Mouse (Mus musculus) stomach, embryonic 16.5 days (tissue): ENCODE data around the gene Ano6. TPM values are rescaled to one million over a fixed set of nuclear protein-coding genes. Genes with fewer than 3 reads are reported as not detected.

Experiments
- ATAC-seq: fragments of 200-750 bp; cut with Nextera tagmentation; 2 replicates; pipeline ENCODE4 v1.8.0; 2017; ENCODE audit warnings: moderate number of reproducible peaks, moderate TSS enrichment; ENCODE audit not compliant: insufficient read depth, low FRiP score
- H3K27ac ChIP-seq: fragments of 300-500 bp; sonication (generic); 2 replicates; pipeline ENCODE4 v1.5.1; 2014; ENCODE audit warnings: low read length
- H3K27me3 ChIP-seq: fragments of 300-500 bp; sonication (generic); 2 replicates; pipeline ENCODE4 v1.6.1; 2014; ENCODE audit warnings: low read length, control low read depth, mixed read lengths; ENCODE audit not compliant: control insufficient read depth, insufficient read depth
- H3K36me3 ChIP-seq: fragments of 300-500 bp; sonication (generic); 2 replicates; pipeline ENCODE4 v1.6.1; 2014; ENCODE audit warnings: low read length; ENCODE audit not compliant: control insufficient read depth, insufficient read depth
- H3K4me1 ChIP-seq: fragments of 300-500 bp; sonication (generic); 2 replicates; pipeline ENCODE4 v1.6.1; 2014; ENCODE audit warnings: low read length, control low read depth, mixed read lengths; ENCODE audit not compliant: control insufficient read depth, insufficient read depth
- H3K4me2 ChIP-seq: fragments of 300-500 bp; sonication (generic); 2 replicates; pipeline ENCODE4 v1.6.1; 2014; ENCODE audit warnings: low read depth, low read length, mixed read lengths
- H3K4me3 ChIP-seq: fragments of 300-500 bp; sonication (generic); replicated peaks from 2 replicates; pipeline ENCODE4 v1.5.1; 2014; ENCODE audit warnings: mild to moderate bottlenecking, low read length
- H3K9ac ChIP-seq: fragments of 300-500 bp; sonication (generic); 2 replicates; pipeline ENCODE4 v1.6.1; 2014; ENCODE audit warnings: low read length
- H3K9me3 ChIP-seq: fragments of 300-500 bp; sonication (generic); replicated peaks from 2 replicates; pipeline ENCODE4 v1.6.1; 2016; ENCODE audit warnings: low read length, control low read depth; ENCODE audit not compliant: control insufficient read depth
- WGBS: fragments of 180-500 bp; shearing (Covaris S2); extraction: QIAGEN DNeasy Blood & Tissue Kit; methylation state at CpG from one replicate; pipeline ENCODE4 v1.1.7; 2014; 5-methylcytosine and 5-hydroxymethylcytosine counted together
- polyA plus RNA-seq: library from polyadenylated mRNA; unstranded; fragments of >200 nt; fragmentation: Nextera tagmentation; extraction: Ambion mirVana; gene quantifications from 2 replicates; pipeline ENCODE4 v1.2.1, GENCODE M21; 2015

The Ano6 gene
- polyA plus RNA-seq, 1 experiment from 2014 or later = 41.8 TPM

DNA sequence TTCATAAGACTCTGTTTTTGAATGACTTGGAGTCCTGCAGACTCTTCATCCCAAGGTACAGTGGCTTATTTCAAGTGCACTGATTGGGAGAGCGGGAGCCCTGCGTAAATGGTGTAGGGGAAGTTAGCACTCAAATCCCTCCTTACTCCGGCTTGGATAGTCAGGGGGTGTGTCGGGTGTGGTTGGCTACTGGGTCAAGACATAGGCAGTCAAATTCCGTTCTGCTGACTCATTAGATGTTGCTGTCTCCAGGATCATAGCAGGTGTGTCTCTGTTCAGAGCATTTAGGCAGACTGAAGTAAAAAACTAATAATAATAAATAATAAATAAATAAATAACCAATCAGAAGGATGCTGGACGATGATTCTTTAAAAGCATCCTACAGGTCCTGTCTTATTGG is 27.2 kb upstream of the Ano6 start:
- H3K9me3 ChIP-seq = no peaks in the 10 kb centered on the region
- no peak for ATAC-seq
- 39% methylated on average over 6 of the region's 6 CpGs for WGBS
- H3K27me3 ChIP-seq = no peaks in the 10 kb centered on the region
- no peak overlapping the region for H3K9ac ChIP-seq
- no peak overlapping the region for H3K4me2 ChIP-seq
- H3K4me3 ChIP-seq = no peak overlapping the region
- H3K4me1 ChIP-seq = no peaks in the 10 kb centered on the region
- H3K36me3 ChIP-seq = no peaks in the 10 kb centered on the region
- no peak overlapping the region for H3K27ac ChIP-seq

DNA sequence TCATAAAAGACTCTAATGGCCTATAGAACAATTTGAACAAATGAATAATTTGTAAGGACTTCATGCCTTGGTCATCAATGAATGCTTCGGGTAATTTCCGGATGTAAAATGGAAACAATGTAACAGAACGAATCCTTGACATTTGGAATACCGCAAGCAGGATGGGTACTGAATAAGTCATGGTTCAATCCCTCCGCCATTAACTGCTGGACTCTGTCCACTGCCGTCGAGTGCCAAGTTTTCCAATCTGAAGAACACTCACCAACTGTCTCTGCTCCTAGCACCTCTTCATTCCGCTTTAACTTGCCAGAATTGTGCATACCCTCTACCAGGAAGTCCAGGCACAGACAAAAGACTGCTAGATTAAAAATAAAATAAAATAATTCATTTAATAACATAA is 25.4 kb upstream of the Ano6 start:
- no peak overlapping the region for H3K4me3 ChIP-seq
- 92% methylated on average over 8 of the region's 8 CpGs for WGBS
- H3K27ac ChIP-seq = no peak overlapping the region
- H3K4me2 ChIP-seq = no peak overlapping the region
- ATAC-seq = no peak
- H3K27me3 ChIP-seq = no peaks in the 10 kb centered on the region
- no peaks in the 10 kb centered on the region for H3K9me3 ChIP-seq
- no peaks in the 10 kb centered on the region for H3K4me1 ChIP-seq
- H3K9ac ChIP-seq = no peak overlapping the region
- no peaks in the 10 kb centered on the region for H3K36me3 ChIP-seq

DNA sequence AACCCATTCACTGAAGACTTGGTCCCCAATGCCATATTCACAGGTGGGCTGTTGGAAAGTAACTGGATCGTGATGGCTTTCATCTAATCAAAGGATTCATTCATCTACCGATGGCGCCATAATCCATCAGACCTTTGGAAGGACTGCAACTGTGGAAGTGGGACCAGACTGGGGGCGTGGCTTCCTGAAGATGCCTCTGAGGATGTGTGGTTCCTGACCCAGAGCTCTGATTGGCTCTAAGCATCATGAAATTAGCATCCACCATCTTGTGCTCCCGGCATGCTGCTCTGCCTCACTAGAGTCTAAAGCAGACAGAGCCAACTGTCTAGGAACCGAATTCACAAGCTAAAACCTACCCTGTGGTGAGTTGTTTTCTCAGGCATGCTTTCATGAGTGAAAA is 24.7 kb upstream of the Ano6 start:
- no peaks in the 10 kb centered on the region for H3K36me3 ChIP-seq
- no peak overlapping the region for H3K27ac ChIP-seq
- no peaks in the 10 kb centered on the region for H3K27me3 ChIP-seq
- 79% methylated on average over 6 of the region's 6 CpGs for WGBS
- H3K4me3 ChIP-seq = no peak overlapping the region
- no peaks in the 10 kb centered on the region for H3K4me1 ChIP-seq
- no peak for ATAC-seq
- H3K9me3 ChIP-seq = no peaks in the 10 kb centered on the region
- H3K4me2 ChIP-seq = no peak overlapping the region
- H3K9ac ChIP-seq = no peak overlapping the region

DNA sequence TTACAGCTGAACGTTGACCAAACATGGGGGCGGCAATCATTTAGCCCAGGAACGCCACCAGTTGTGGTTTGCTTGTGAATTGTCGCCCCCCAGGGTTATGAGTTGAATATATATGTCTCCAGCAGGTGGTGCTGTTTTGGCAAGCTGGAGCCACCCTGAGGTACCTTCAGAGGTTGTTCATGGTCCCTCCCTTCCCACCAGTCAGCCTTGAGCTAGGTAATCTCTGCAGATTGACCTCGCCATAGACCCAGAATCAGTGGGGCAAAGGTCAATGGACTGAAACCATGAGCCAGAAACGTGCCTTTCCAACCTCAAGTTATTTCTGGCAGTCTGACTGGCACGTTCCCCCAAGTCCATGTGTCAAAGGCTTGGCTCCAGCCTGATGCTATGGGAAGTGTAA is 22.8 kb upstream of the Ano6 start:
- no peak for ATAC-seq
- no peak overlapping the region for H3K27ac ChIP-seq
- 67% methylated on average over 7 of the region's 7 CpGs for WGBS

GRCm38 (mm10) chr15:95768703-95769102 is 21.9 kb upstream of the Ano6 start:
- no peak overlapping the region for H3K27ac ChIP-seq
- H3K9ac ChIP-seq = no peak overlapping the region
- 82% methylated on average over 5 of the region's 5 CpGs for WGBS
- H3K9me3 ChIP-seq = no peaks in the 10 kb centered on the region
- no peaks in the 10 kb centered on the region for H3K36me3 ChIP-seq
- H3K4me2 ChIP-seq = no peak overlapping the region
- no peaks in the 10 kb centered on the region for H3K27me3 ChIP-seq
- no peaks in the 10 kb centered on the region for H3K4me1 ChIP-seq
- no peak overlapping the region for H3K4me3 ChIP-seq
- no peak for ATAC-seq

More for the DNA sequence above, 22.8 kb upstream of the Ano6 start:
- no peak overlapping the region for H3K4me2 ChIP-seq
- no peaks in the 10 kb centered on the region for H3K9me3 ChIP-seq
- H3K4me3 ChIP-seq = no peak overlapping the region
- no peaks in the 10 kb centered on the region for H3K27me3 ChIP-seq
- no peaks in the 10 kb centered on the region for H3K4me1 ChIP-seq
- H3K36me3 ChIP-seq = no peaks in the 10 kb centered on the region
- H3K9ac ChIP-seq = no peak overlapping the region

DNA sequence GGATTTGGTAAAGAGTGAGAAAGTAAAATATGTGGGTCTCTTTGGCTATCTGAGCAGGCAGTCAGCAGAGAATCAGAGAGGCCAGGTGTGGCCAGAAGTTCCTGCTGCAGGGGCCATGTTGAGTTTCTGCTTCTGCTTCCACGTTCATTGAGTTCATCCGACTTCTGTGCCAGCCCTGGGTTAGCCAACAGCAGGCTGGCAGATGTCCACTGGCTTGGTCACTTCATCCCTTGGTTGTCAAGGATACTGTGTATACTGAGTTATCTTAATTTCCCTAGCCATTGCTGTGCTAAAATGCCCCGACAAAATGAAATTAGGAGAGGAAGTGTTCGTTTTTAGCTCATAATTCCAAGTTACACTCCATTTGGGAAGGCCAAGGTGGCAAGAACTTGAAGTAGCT is 21.1 kb upstream of the Ano6 start:
- H3K4me1 ChIP-seq = no peaks in the 10 kb centered on the region
- H3K4me3 ChIP-seq = no peak overlapping the region
- no peaks in the 10 kb centered on the region for H3K27me3 ChIP-seq
- 76% methylated on average over 4 of the region's 4 CpGs for WGBS
- no peak overlapping the region for H3K4me2 ChIP-seq
- H3K9ac ChIP-seq = no peak overlapping the region
- ATAC-seq = no peak
- no peaks in the 10 kb centered on the region for H3K9me3 ChIP-seq
- no peak overlapping the region for H3K27ac ChIP-seq
- no peaks in the 10 kb centered on the region for H3K36me3 ChIP-seq

DNA sequence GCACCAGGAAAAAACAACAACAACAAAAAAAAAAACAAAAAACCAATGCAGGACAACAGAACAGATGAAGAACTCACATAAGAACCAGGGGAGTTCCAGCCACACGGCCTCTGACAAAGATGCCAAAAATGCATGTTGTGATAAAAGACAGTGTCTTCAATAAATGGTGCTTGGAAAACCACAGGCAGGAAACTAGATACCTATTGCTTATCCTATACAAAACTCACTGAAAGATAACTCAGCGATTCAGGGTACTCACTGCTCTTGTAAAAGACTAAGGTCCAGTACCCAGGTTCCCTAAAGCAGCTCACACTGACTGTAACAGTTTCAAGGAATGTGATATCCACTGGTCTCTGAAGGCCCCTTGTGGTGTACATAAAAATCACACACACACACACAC is 20.3 kb upstream of the Ano6 start:
- Histone ChIP-seq H3K4me1 (no peaks in the 10 kb centered on the region), H3K27me3 (no peaks in the 10 kb centered on the region), H3K36me3 (no peaks in the 10 kb centered on the region), H3K4me3 (no peak overlapping the region), H3K4me2 (no peak overlapping the region), H3K27ac (no peak overlapping the region), H3K9ac (no peak overlapping the region), H3K9me3 (no peaks in the 10 kb centered on the region)
- no peak for ATAC-seq
- 91% methylated on average over 2 of the region's 2 CpGs for WGBS

DNA sequence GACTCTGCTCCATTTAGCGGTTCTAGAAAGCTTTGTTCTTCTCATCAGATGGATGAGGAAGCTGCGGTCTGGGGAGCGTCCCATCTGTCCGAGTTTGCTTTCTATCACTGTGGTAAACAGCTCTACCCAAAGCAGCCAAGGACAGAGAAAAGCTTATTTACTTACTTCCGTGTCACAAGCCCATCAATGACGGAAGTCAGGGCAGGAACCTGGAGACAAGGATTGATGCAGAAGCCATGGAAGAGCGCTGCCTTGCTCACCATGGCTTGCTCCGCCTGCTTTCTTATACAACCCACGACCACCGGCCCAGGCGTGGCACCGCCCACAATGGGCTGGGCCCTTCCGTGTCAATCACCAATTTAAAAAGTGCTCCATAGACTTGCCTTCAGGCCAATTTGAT is 18.3 kb upstream of the Ano6 start:
- Histone ChIP-seq H3K4me3 (no peak overlapping the region), H3K4me1 (no peaks in the 10 kb centered on the region), H3K9me3 (no peaks in the 10 kb centered on the region), H3K36me3 (no peaks in the 10 kb centered on the region), H3K27ac (no peak overlapping the region), H3K4me2 (no peak overlapping the region), H3K9ac (no peak overlapping the region), H3K27me3 (no peaks in the 10 kb centered on the region)
- no peak for ATAC-seq
- WGBS = 52% methylated on average over 13 of the region's 13 CpGs

DNA sequence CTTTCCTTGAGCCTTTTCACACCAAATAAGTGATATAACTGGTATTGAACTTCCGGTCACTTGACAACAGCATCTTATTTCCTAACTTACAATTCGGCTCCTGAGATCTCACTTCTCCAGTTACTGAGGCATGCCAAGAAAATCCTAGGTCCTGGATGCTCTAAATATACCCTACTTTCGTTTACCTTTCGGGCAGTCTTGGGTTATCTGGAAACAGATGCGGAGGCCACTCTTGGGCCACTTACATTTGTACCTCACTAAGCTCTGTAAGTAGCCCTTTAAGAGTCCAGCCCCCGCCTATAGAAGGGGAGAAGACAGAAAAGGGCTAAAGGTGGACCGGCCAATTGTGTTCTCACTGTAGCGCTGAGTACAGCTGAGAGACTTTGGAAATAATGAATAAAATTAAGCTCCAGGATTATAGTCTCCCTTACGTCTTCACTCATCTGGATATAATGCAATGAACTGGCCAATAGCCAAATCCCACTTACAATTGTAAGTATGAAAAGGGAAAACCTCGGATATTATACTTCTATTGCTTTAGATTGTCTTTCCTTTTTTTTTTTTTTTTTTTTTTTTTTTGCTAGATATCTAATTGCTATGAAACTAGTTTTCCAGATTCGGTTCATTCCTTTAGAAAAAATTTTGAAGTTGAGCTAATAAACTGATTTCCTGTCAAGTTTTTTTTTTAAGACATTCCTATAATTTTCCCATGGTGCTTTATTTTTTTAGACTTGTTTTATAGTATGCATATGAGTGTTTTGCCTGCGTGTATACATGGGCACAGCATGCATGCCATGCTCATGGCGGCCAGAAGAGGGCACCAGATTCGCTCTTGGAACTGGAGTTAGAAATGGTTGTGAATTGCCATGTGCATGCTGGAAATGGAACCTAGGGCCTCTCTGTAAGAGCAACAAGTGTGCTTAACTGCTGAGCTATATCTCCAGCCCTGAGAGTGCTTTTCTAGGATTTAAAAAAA is 17.5 kb upstream of the Ano6 start:
- Histone ChIP-seq H3K4me1 (no peaks in the 10 kb centered on the region), H3K9me3 (no peaks in the 10 kb centered on the region), H3K27me3 (no peaks in the 10 kb centered on the region), H3K36me3 (no peaks in the 10 kb centered on the region), H3K9ac (no peak overlapping the region), H3K27ac (no peak overlapping the region), H3K4me2 (no peak overlapping the region), H3K4me3 (no peak overlapping the region)
- 58% methylated on average over 14 of the region's 14 CpGs for WGBS
- ATAC-seq = no peak
